Mouse (Mus musculus) midbrain, embryonic 16.5 days (tissue): ENCODE results near the gene Lmntd1. TPM values are rescaled to one million over a fixed set of nuclear protein-coding genes. Genes with fewer than 3 reads are reported as not detected.

Experiments used
- ATAC-seq: fragments of 200-750 bp; cut with Nextera tagmentation; 2 replicates; pipeline ENCODE4 v1.8.0; 2017; ENCODE audit warnings: moderate TSS enrichment
- H3K27ac ChIP-seq: fragments of 300-500 bp; sonication (generic); 2 replicates; pipeline ENCODE4 v1.5.1; 2014; ENCODE audit warnings: mild to moderate bottlenecking, low read length, mixed read lengths
- H3K27me3 ChIP-seq: fragments of 300-500 bp; sonication (generic); 2 replicates; pipeline ENCODE4 v1.6.1; 2014; ENCODE audit warnings: low read depth, low read length, mixed read lengths; ENCODE audit not compliant: control insufficient read depth, insufficient read depth
- H3K36me3 ChIP-seq: fragments of 300-500 bp; sonication (generic); 2 replicates; pipeline ENCODE4 v1.6.1; 2014; ENCODE audit warnings: mild to moderate bottlenecking, low read length, moderate library complexity, mixed read lengths; ENCODE audit not compliant: control insufficient read depth, insufficient read depth
- H3K4me1 ChIP-seq: fragments of 300-500 bp; sonication (generic); 2 replicates; pipeline ENCODE4 v1.6.1; 2014; ENCODE audit warnings: mild to moderate bottlenecking, low read length, mixed read lengths; ENCODE audit not compliant: control insufficient read depth, insufficient read depth
- H3K4me2 ChIP-seq: fragments of 300-500 bp; sonication (generic); 2 replicates; pipeline ENCODE4 v1.6.1; 2014; ENCODE audit warnings: mild to moderate bottlenecking, low read length, mixed read lengths
- H3K4me3 ChIP-seq: fragments of 300-500 bp; sonication (generic); 2 replicates; pipeline ENCODE4 v1.5.1; 2014; ENCODE audit warnings: low read depth, mild to moderate bottlenecking, low read length, moderate library complexity, mixed read lengths
- H3K9ac ChIP-seq: fragments of 300-500 bp; sonication (generic); 2 replicates; pipeline ENCODE4 v1.6.1; 2014; ENCODE audit warnings: low read depth, low read length, mixed read lengths
- H3K9me3 ChIP-seq: fragments of 300-500 bp; sonication (generic); replicated peaks from 2 replicates; pipeline ENCODE4 v1.6.1; 2014; ENCODE audit warnings: mild to moderate bottlenecking, low read length, mixed read lengths; ENCODE audit not compliant: control insufficient read depth, poor library complexity, severe bottlenecking
- WGBS: fragments of 180-500 bp; shearing (Covaris S2); extraction: QIAGEN DNeasy Blood & Tissue Kit; methylation state at CpG from one replicate; pipeline ENCODE4 v1.1.7; 2014; 5-methylcytosine and 5-hydroxymethylcytosine counted together
- polyA plus RNA-seq: library from polyadenylated mRNA; unstranded; fragments of >200 nt; fragmentation: Nextera tagmentation; extraction: Ambion mirVana; gene quantifications from 2 replicates; pipeline ENCODE4 v1.2.1, GENCODE M21; 2015

The Lmntd1 gene
- polyA plus RNA-seq, 1 experiment from 2014 or later: 1.5 TPM

DNA sequence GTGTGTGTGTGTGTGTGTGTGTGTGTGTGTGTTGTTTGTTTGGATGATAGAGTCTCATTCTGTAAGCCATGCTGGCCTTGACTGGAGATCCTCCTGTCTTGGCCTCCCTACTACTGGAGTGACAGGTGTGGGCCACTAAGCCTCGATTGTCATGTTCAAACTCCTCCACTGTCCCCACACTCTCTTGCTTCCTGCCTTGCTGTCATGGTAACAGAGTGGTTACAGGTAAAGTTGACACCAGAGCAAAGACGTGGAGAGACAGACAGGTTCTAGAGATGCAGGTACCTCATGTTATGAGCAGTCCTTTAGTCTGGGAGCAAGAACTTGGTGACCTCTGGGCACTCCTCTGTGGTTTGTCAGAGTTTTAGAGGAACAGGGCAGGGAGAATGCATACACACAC is 239.7 kb downstream of the Lmntd1 start:
- no peaks in the 10 kb centered on the region for H3K9me3 ChIP-seq
- ATAC-seq: no peak
- no peak overlapping the region for H3K4me3 ChIP-seq
- WGBS: 75% methylated on average over 2 of the region's 2 CpGs
- no peak overlapping the region for H3K27ac ChIP-seq
- no peak overlapping the region for H3K9ac ChIP-seq
- H3K4me1 ChIP-seq: peaks cover 5% of the 10 kb centered on the region; the same call in 1 of the 2 replicates
- H3K4me2 ChIP-seq: no peak overlapping the region
- no peaks in the 10 kb centered on the region for H3K36me3 ChIP-seq
- no peaks in the 10 kb centered on the region for H3K27me3 ChIP-seq

DNA sequence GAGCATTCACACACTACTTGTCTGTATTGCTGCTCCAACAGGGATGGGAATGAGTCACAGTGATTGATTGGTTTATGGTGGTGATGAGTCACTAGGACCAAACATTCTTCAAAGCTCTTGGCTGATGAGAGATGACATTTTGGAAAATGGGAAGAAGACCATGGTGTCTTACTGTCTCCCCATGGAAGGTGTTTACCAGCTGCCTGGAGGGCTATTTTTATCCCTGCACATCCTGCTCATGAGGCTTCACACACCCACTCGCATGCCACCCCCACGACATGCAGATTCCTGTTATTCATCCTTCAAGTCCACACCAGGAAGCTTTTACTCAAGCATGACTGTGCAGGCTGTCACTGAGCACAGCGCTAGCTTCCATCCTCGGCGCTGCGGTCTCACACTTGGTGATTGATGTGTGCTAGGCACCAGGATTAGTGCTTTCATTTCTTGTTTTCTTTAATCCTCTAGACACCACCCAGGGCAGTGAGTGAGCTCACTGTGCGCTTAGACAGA is 240.4 kb downstream of the Lmntd1 start:
- H3K9ac ChIP-seq: no peak overlapping the region
- H3K9me3 ChIP-seq: no peaks in the 10 kb centered on the region
- no peak for ATAC-seq
- no peak overlapping the region for H3K27ac ChIP-seq
- no peaks in the 10 kb centered on the region for H3K36me3 ChIP-seq
- H3K4me1 ChIP-seq: no peaks in the 10 kb centered on the region; the same call in 1 of the 2 replicates
- no peak overlapping the region for H3K4me3 ChIP-seq
- WGBS: 29% methylated on average over 7 of the region's 7 CpGs
- no peak overlapping the region for H3K4me2 ChIP-seq
- no peaks in the 10 kb centered on the region for H3K27me3 ChIP-seq

DNA sequence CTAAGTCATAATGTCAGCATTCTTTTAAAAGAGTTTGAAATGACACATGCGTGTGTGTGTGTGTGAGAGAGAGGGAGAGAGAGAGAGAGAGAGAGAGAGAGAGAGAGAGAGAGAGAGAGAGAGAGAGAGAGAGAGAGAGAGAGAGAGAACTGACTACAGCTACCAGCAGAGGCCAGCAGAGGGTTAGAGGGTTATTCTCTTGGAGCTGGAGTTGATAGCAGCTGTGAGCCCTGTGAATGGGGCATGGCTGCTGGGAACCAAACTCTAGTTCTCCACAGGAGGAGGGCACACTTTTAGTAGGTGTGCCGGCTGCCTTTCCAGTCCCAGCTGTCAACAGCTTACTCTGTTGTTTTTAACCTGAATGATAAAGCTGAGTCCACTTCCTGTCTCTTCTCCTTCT is 242.1 kb downstream of the Lmntd1 start:
- 60% methylated on average over 2 of the region's 2 CpGs for WGBS
- ATAC-seq: no peak
- no peak overlapping the region for H3K4me2 ChIP-seq
- no peak overlapping the region for H3K27ac ChIP-seq
- no peak overlapping the region for H3K4me3 ChIP-seq
- no peaks in the 10 kb centered on the region for H3K27me3 ChIP-seq
- no peaks in the 10 kb centered on the region; the same call in 1 of the 2 replicates for H3K4me1 ChIP-seq
- no peak overlapping the region for H3K9ac ChIP-seq
- H3K36me3 ChIP-seq: no peaks in the 10 kb centered on the region
- no peaks in the 10 kb centered on the region for H3K9me3 ChIP-seq

DNA sequence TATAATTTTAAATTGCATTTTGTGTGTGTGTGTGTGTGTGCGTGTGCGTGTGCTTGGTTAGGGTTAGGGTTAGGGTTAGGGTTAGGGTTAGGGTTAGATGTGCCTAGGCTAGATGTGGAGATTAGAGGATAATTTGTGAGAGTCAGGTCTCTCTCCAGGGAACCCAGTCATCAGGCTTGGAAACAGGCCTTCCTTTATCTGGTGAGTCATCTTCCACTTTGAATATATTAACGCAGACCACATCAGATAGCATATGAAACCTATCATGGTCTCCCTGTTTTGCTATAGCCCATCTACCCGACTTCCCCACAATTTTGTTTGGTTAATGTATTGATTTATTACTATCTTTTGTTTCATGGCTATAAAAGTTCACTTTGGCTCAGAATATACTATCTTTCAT is 242.5 kb downstream of the Lmntd1 start:
- H3K4me1 ChIP-seq: no peaks in the 10 kb centered on the region; the same call in 1 of the 2 replicates
- no peak overlapping the region for H3K4me3 ChIP-seq
- H3K4me2 ChIP-seq: no peak overlapping the region
- no peak overlapping the region for H3K9ac ChIP-seq
- no peaks in the 10 kb centered on the region for H3K36me3 ChIP-seq
- no peaks in the 10 kb centered on the region for H3K9me3 ChIP-seq
- no peaks in the 10 kb centered on the region for H3K27me3 ChIP-seq
- no peak overlapping the region for H3K27ac ChIP-seq
- ATAC-seq: no peak
- WGBS: 91% methylated on average over 4 of the region's 4 CpGs

DNA sequence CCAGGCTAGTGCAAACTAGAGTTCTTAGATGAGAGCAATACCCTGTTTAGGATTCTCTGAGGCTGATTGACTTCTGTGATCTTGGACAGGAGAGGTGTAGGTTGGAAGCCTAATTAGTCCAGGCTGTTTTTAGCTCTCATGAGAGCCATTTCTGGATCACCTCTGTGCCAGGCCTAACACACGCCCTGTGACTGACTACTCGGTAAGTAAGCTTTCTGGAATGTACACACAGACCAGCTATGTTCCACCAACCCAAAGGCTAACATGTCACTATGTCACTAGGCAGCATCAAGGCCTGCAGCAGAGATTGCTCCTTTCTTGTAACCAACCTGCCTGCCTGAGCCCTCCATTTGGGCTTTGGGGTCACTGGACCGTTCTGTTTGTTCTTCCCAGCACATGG is 243.8 kb downstream of the Lmntd1 start:
- Histone ChIP-seq H3K27ac (no peak overlapping the region), H3K4me1 (no peaks in the 10 kb centered on the region; the same call in 1 of the 2 replicates), H3K4me2 (no peak overlapping the region), H3K9me3 (no peaks in the 10 kb centered on the region), H3K27me3 (no peaks in the 10 kb centered on the region), H3K9ac (no peak overlapping the region), H3K36me3 (no peaks in the 10 kb centered on the region), H3K4me3 (no peak overlapping the region)
- ATAC-seq: no peak
- WGBS: 78% methylated on average over 3 of the region's 3 CpGs

DNA sequence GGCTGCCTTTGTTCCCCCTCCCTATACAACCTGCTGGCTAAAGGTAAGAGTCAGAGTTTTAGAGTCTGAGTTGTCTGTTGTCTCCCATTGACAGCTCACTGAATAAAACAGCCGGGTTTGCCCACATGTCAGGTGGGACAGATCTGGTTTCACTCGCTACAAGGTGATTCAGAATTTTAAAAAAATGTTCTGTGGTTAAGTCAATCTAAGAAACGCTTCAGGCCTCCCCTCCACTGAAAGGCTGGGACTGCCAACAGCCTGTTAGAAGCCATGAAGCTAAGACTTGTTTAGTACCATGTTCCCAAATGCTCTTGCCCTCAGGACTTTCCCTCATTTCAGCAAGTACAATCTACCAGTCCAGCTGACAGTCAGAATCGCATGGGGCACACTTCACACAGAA is 244.8 kb downstream of the Lmntd1 start:
- ATAC-seq: no peak
- 70% methylated on average over 4 of the region's 4 CpGs for WGBS
- no peak overlapping the region for H3K4me3 ChIP-seq

DNA sequence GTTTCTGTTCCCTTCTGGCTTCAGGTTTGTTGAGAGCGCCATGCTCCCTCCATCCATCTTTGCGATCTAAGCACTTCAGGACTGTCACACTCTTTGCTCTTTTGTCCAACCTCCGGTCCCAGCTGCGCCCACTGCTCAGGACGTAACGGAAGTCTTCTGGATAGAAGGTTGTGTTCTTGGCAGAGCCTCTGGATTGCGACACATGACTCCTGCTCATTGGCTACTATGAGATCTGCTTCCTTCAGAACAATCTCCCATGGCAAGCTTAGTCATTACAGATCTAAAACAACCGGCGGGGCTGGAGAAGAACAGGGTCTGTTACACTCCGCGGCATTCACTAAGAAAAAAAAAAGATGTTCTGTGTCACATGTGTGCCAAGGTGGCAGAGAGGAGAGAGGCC is 247.6 kb downstream of the Lmntd1 start:
- no peaks in the 10 kb centered on the region for H3K27me3 ChIP-seq
- no peak for ATAC-seq
- WGBS: 95% methylated on average over 11 of the region's 11 CpGs
- H3K4me2 ChIP-seq: no peak overlapping the region
- H3K4me1 ChIP-seq: no peaks in the 10 kb centered on the region
- no peak overlapping the region for H3K9ac ChIP-seq
- H3K9me3 ChIP-seq: no peaks in the 10 kb centered on the region
- no peak overlapping the region for H3K4me3 ChIP-seq
- no peaks in the 10 kb centered on the region for H3K36me3 ChIP-seq
- H3K27ac ChIP-seq: no peak overlapping the region

More for the DNA sequence above, 244.8 kb downstream of the Lmntd1 start:
- Histone ChIP-seq H3K36me3 (no peaks in the 10 kb centered on the region), H3K9me3 (no peaks in the 10 kb centered on the region), H3K4me1 (no peaks in the 10 kb centered on the region; the same call in 1 of the 2 replicates), H3K27ac (no peak overlapping the region), H3K9ac (no peak overlapping the region), H3K27me3 (no peaks in the 10 kb centered on the region), H3K4me2 (no peak overlapping the region)

DNA sequence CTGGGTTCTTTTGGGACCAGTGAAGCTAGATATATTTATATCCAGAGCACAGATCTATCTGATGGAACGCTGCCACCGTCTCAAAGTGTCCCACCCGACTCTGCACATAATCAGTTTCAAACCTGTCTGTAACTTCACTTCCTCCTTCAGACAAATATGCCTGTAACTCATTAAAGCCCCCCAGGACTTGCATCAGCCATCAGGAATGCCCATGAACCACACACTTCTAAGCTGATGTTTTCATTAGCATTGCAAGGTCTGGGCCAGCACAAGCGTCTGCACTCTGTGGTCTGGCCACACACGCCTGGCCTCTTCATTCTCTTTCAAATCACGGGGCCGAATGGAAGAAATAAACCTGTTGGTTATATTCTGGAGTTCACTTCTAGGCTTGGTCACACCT is 250.4 kb downstream of the Lmntd1 start:
- H3K9me3 ChIP-seq: no peaks in the 10 kb centered on the region
- H3K27ac ChIP-seq: no peak overlapping the region
- no peaks in the 10 kb centered on the region for H3K4me1 ChIP-seq
- WGBS: 82% methylated on average over 7 of the region's 7 CpGs
- H3K4me3 ChIP-seq: no peak overlapping the region
- H3K36me3 ChIP-seq: no peaks in the 10 kb centered on the region
- no peak for ATAC-seq
- no peaks in the 10 kb centered on the region for H3K27me3 ChIP-seq
- no peak overlapping the region for H3K9ac ChIP-seq
- no peak overlapping the region for H3K4me2 ChIP-seq

DNA sequence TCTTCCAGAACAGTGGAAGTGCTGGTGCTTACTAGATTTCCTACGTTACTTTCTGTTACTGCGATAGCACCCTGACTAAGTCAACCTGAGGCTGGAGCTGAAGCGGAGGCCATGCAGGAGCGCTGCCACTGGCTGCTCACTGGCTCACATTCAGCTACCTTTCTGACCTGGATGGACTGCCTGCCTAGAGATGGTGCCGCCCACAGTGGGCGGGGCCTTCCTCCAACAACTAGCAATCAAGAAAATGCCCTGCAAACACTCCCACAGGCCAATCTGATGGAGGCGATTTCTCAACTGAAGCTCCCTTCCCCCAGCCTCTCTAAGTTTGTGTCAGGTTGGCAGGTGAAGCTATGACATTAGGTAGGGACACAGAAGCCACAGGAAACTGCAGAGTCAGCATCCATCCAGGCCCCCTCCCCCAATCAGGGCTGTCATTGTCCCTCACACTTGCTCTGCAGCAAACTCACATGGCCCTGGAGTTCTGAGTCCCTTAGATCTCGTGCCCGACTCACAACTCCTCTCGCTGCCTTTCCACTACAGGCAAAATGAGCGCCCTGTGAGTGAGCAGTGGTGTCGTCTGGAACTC is 252.9 kb downstream of the Lmntd1 start:
- Histone ChIP-seq H3K36me3 (no peaks in the 10 kb centered on the region), H3K27ac (no peak overlapping the region), H3K9me3 (no peaks in the 10 kb centered on the region), H3K4me3 (no peak overlapping the region), H3K4me1 (no peaks in the 10 kb centered on the region), H3K4me2 (no peak overlapping the region), H3K9ac (no peak overlapping the region), H3K27me3 (no peaks in the 10 kb centered on the region)
- ATAC-seq: no peak
- WGBS: 69% methylated on average over 12 of the region's 12 CpGs
